Mouse (Mus musculus) gastrocnemius, adult 2 months (tissue): ENCODE results near the gene Cap2. TPM values are rescaled to one million over a fixed set of nuclear protein-coding genes. Genes with fewer than 3 reads are reported as not detected.

ENCODE experiments used
- DNase-seq: peaks from one replicate; pipeline ENCODE4 v3.0.0; 2022
- H3K27ac ChIP-seq: fragments of 200-600 bp; 2 replicates; pipeline ENCODE4 v1.8.1; 2022; ENCODE audit warnings: mild to moderate bottlenecking
- H3K4me3 ChIP-seq: fragments of 200-600 bp; 2 replicates; pipeline ENCODE4 v1.8.1; 2022; ENCODE audit warnings: mild to moderate bottlenecking, moderate library complexity
- CTCF ChIP-seq: fragments of 200-600 bp; IDR thresholded peaks from 2 replicates; pipeline ENCODE4 v1.8.1; 2022; ENCODE audit warnings: antibody characterized with exemption, mild to moderate bottlenecking, moderate library complexity
- intact Hi-C: fragments of 180-260 bp; cut with DNase I; formaldehyde crosslinking; loops from one replicate; pipeline ENCODE4 v1.15.1; 2025
- total RNA-seq, 2 experiments: library from RNA; stranded (reverse); gene quantifications; 2 replicates each; pipeline ENCODE4 v1.2.3; 2021

Gene Cap2
- total RNA-seq, 2 experiments from 2014 or later: 270 TPM

GRCm38 (mm10) chr13:46696788-46697187 is 195.1 kb downstream of the Cap2 start:
- Histone ChIP-seq H3K4me3 (no peak overlapping the region), H3K27ac (no peak overlapping the region)
- intact Hi-C loops: no loop called here
- DNase-seq: no peak
- TF ChIP-seq CTCF: no peak

- no peak for TF ChIP-seq CTCF
- intact Hi-C loops: no loop called here
Observed at GRCm38 (mm10) chr13:46699372-46699771, 197.7 kb downstream of the Cap2 start.

More at GRCm38 (mm10) chr13:46699372-46699771, 197.7 kb downstream of the Cap2 start:
- Histone ChIP-seq H3K4me3 (no peak overlapping the region), H3K27ac (no peak overlapping the region)
- no peak for DNase-seq

Other genes starting within 250 kb of the Cap2 start
- gene Stmnd1, start 228.1 kb upstream of the Cap2 start, total RNA-seq: under 1 TPM; 0.17 to 0.18 TPM
- 100 to 1,000 TPM; 163 to 196 TPM for gene Rbm24, start 83.4 kb upstream of the Cap2 start, total RNA-seq
- gene Fam8a1, start 167.7 kb downstream of the Cap2 start, total RNA-seq: 10 to 100 TPM; 29.7 to 34.3 TPM
- 10 to 100 TPM; 46.5 to 49.7 TPM for gene Nup153, start 226.1 kb downstream of the Cap2 start, total RNA-seq